ENCODE assay signal across 13 mouse cellular contexts in genomic region chr4:130286531-130286930, GRCm38 (mm10). TPM values are rescaled to one million over a fixed set of nuclear protein-coding genes. Genes with fewer than 3 reads are reported as not detected.
"Had no signal": no experiment of that assay in that cellular context is flagged by ENCODE, and none has a peak within 500 bp of the region (broad histone marks: within the 10 kb centered on the region; RNA-seq: fewer than 3 reads in every experiment).

No protein-coding gene starts in this region.

- DNase-seq: kidney, adult 2 months; kidney, postnatal 10 days; kidney, postnatal 36 days; layer of hippocampus, postnatal 36 days; lung, adult 18-20 months; lung, postnatal 10 days; lung, postnatal 36 days; right cerebral cortex, adult 18-20 months; right cerebral cortex, postnatal 14 days; right cerebral cortex, postnatal 4 days; spleen, adult 18-20 months; thymus, postnatal 25 days had no signal

RNA-seq across cellular contexts. Expression of gene Gm10570, which starts 21.9 kb away (rescaled TPM):
- total RNA-seq: layer of hippocampus, postnatal 10 days had no signal
